Mouse (Mus musculus): ENCODE data around the gene Grik2. TPM values are rescaled to one million over a fixed set of nuclear protein-coding genes. Genes with fewer than 3 reads are reported as not detected.
A peak's percentile ranks its signal among the peaks of the same experiment; 100 is the strongest.

Grik2 gene
- polyA plus RNA-seq, 1 experiment from 2014 or later = 3.8 TPM

DNA sequence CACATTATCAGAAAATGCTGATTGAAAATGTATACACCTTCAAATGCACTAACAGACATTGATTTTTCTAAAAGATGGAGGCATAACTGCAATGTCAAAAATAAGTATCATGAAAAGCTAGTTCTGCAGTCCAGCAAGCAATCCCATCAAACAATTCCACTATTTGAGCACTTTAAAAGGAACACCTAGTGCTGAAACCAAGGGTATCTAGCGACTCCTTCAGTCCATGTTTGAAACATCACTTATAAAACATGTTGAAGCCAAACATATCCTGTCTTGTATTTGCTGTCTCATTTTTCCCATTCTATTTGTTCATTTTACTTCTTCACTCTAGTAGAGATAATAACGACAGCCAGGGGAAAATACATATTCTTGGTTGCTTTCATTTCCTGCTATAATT, 3.7 kb downstream of the Grik2 start:
- Histone ChIP-seq H3K4me1 (ENCODE audit: insufficient read depth, low read length) (peaks cover 12% of the 10 kb centered on the region; the same call in 1 of the 2 replicates), H3K4me3 (ENCODE audit: low read length) (no peak overlapping the region), H3K9ac (replicated peaks; ENCODE audit: low read length) (no peak overlapping the region), H3K27me3 (ENCODE audit: insufficient read depth, low read length) (peaks cover 24% of the 10 kb centered on the region), H3K4me2 (replicated peaks; ENCODE audit: low read depth, low read length) (no peak overlapping the region), H3K27ac (ENCODE audit: low read length) (no peak overlapping the region), H3K36me3 (ENCODE audit: insufficient read depth, low read length) (no peaks in the 10 kb centered on the region), H3K9me3 (ENCODE audit: low read length) (no peaks in the 10 kb centered on the region)
- 6% methylated on average over 2 of the region's 2 CpGs for WGBS
- no peak for ATAC-seq (ENCODE audit: low FRiP score, low TSS enrichment)

DNA sequence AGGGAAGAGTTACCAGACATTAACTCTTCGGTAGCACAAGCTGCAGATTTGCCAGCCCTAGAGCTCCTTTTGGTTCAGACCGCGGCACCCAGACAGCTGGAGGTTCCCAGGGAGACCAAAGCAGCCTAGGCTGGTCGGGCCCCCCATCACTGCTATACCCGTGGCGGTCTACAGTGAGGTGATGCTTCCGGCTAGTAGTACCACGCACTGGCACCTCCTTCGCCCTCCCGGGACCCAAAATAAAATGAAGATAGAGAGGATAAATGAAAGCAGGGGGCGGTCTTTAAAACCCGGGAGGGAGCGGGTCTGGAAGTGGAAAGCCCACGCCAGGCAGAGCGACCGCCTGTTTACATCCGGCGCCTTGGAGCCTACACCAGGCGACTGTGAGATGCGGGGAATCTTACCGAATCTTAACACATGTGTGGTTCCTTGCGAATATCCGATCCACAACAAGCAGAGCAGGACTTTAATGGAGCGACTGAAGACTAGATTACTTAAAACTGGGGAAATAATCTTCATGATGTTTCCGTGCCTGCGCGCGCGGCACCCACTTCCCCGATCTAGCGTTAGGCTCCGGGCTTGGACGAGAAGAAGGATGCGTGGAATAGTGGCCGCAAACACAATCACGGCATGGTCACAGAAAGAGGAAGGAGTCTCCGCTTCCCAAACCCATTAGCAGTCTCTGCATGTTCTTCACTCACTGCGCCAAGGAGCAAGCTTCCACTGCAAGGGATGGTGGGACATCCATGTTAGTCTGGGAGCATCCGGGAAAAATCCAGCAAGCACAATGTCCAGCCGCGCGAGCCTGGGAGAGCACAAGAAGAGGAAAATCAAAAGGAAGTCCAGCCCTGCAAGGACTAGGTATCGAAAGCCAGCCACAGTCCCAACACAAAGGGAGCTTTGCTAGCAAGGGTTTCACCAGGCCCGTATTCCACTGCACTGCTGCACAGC, 5.5 kb downstream of the Grik2 start:
- Histone ChIP-seq H3K4me3 (ENCODE audit: low read length) (peak overlapping the region; percentile 53), H3K27ac (ENCODE audit: low read length) (no peak overlapping the region), H3K27me3 (ENCODE audit: insufficient read depth, low read length) (peaks cover 17% of the 10 kb centered on the region), H3K9ac (replicated peaks; ENCODE audit: low read length) (peak overlapping the region; percentile 31), H3K4me1 (ENCODE audit: insufficient read depth, low read length) (peaks cover 7% of the 10 kb centered on the region; the same call in 1 of the 2 replicates), H3K4me2 (replicated peaks; ENCODE audit: low read depth, low read length) (peak overlapping the region; percentile 81), H3K36me3 (ENCODE audit: insufficient read depth, low read length) (no peaks in the 10 kb centered on the region), H3K9me3 (ENCODE audit: low read length) (no peaks in the 10 kb centered on the region)
- peak; percentile 73; the same call in 1 of the 2 replicates for ATAC-seq (ENCODE audit: low FRiP score, low TSS enrichment)
- 1% methylated on average over 44 of the region's 44 CpGs for WGBS

DNA sequence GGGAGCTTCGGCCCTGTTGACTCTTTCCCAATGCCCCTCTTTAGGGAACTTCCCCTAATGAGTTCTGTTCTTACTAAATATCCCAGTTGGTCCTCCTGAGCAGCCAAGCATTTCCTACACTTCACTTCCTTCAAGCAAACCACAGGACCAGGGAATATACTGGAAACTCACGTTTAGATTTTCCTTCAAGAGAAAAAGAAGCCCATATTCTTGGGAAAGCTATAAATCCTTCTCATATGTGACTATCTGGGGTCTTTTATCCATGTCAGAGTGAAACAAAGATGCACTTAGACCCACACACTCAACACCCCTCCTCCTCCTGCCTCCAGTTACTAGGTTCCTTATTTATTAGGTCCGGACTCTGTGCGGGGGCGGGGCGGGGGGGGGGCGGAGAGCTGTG, 6.5 kb downstream of the Grik2 start:
- Histone ChIP-seq H3K27me3 (ENCODE audit: insufficient read depth, low read length) (peaks cover 12% of the 10 kb centered on the region), H3K9ac (replicated peaks; ENCODE audit: low read length) (no peak overlapping the region)
- no peak for ATAC-seq (ENCODE audit: low FRiP score, low TSS enrichment)

DNA sequence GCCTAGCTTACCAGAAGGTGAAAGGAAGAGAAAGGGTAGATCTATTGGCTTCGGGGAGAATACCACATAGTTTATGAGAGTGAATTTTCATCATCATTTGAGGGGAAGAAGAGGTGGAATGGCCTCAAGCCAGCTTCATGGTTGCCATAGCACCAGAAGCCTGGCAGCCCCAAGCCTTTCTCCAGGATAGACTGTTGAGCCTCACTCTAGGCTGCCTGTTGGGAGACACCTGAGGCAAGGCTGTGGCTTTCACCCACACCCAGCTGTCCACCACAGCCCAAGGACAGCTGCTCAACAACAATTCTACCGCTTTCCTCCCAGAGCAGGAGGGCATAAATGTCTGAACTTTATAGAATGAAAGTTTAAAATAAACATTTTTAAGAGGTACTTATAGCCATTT, 8.1 kb downstream of the Grik2 start:
- Histone ChIP-seq H3K4me2 (replicated peaks; ENCODE audit: low read depth, low read length) (no peak overlapping the region), H3K4me1 (ENCODE audit: insufficient read depth, low read length) (peaks cover 7% of the 10 kb centered on the region; the same call in 1 of the 2 replicates), H3K36me3 (ENCODE audit: insufficient read depth, low read length) (no peaks in the 10 kb centered on the region), H3K27ac (ENCODE audit: low read length) (no peak overlapping the region), H3K4me3 (ENCODE audit: low read length) (no peak overlapping the region), H3K27me3 (ENCODE audit: insufficient read depth, low read length) (peaks cover 6% of the 10 kb centered on the region; the same call in 1 of the 2 replicates), H3K9me3 (ENCODE audit: low read length) (no peaks in the 10 kb centered on the region), H3K9ac (replicated peaks; ENCODE audit: low read length) (no peak overlapping the region)
- WGBS = 63% methylated on average over 2 of the region's 2 CpGs
- ATAC-seq (ENCODE audit: low FRiP score, low TSS enrichment) = no peak

More for the DNA sequence above, 6.5 kb downstream of the Grik2 start:
- H3K27ac ChIP-seq (ENCODE audit: low read length) = no peak overlapping the region
- H3K4me1 ChIP-seq (ENCODE audit: insufficient read depth, low read length) = peaks cover 7% of the 10 kb centered on the region; the same call in 1 of the 2 replicates
- H3K4me3 ChIP-seq (ENCODE audit: low read length) = peak overlapping the region; percentile 53
- no peaks in the 10 kb centered on the region for H3K36me3 ChIP-seq (ENCODE audit: insufficient read depth, low read length)
- peak overlapping the region; percentile 81 for H3K4me2 ChIP-seq (replicated peaks; ENCODE audit: low read depth, low read length)
- under 1% methylated on average over 7 of the region's 7 CpGs for WGBS
- H3K9me3 ChIP-seq (ENCODE audit: low read length) = no peaks in the 10 kb centered on the region

DNA sequence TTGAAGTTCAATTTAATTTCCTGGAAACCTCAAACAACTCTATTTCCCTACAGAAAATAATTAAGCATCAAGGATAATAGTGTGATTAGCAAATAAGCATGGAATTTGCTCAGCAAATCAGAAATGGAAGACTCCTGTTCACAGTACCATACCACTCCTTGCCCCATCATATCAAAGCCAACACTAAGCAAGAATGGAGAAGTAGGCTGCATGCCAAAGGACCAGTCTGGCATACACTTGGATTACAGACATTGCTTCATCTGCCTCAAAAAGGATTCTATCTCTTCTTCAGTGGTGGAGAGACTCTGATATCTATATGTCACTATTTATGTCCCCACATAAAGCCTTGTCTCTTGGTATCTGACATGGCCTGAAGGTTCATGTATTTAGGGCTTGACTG, 19.7 kb downstream of the Grik2 start:
- H3K36me3 ChIP-seq (ENCODE audit: insufficient read depth, low read length) = no peaks in the 10 kb centered on the region
- no peak for ATAC-seq (ENCODE audit: low FRiP score, low TSS enrichment)

DNA sequence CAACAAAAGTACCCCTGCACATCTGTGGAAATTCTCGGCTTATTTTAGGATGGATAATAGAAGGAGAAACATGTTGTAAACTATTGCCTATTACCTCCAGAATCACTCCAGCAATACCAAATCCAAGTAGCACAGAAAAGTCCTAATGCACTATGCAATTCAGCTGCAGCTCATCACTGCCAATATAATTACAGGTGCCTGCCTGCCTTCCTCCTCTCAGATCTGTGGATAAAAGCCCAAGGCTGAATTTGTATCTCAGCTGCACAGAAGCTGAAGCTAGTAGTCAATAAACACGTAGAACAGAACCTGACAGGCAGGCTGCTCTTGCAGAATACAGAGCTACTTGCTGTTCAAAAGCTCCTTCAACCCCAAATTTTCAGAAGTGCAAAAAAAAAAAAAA, 21.0 kb downstream of the Grik2 start:
- Histone ChIP-seq H3K27ac (ENCODE audit: low read length) (no peak overlapping the region), H3K4me3 (ENCODE audit: low read length) (no peak overlapping the region), H3K4me1 (ENCODE audit: insufficient read depth, low read length) (no peaks in the 10 kb centered on the region), H3K36me3 (ENCODE audit: insufficient read depth, low read length) (no peaks in the 10 kb centered on the region), H3K9ac (replicated peaks; ENCODE audit: low read length) (no peak overlapping the region), H3K27me3 (ENCODE audit: insufficient read depth, low read length) (no peaks in the 10 kb centered on the region), H3K9me3 (ENCODE audit: low read length) (no peaks in the 10 kb centered on the region), H3K4me2 (replicated peaks; ENCODE audit: low read depth, low read length) (no peak overlapping the region)
- 63% methylated on average over 2 of the region's 2 CpGs for WGBS
- ATAC-seq (ENCODE audit: low FRiP score, low TSS enrichment) = no peak

More for the DNA sequence above, 19.7 kb downstream of the Grik2 start:
- no peak overlapping the region for H3K4me3 ChIP-seq (ENCODE audit: low read length)
- H3K9me3 ChIP-seq (ENCODE audit: low read length) = no peaks in the 10 kb centered on the region
- H3K27me3 ChIP-seq (ENCODE audit: insufficient read depth, low read length) = no peaks in the 10 kb centered on the region
- H3K27ac ChIP-seq (ENCODE audit: low read length) = no peak overlapping the region
- no peaks in the 10 kb centered on the region for H3K4me1 ChIP-seq (ENCODE audit: insufficient read depth, low read length)
- no peak overlapping the region for H3K9ac ChIP-seq (replicated peaks; ENCODE audit: low read length)
- no peak overlapping the region for H3K4me2 ChIP-seq (replicated peaks; ENCODE audit: low read depth, low read length)

DNA sequence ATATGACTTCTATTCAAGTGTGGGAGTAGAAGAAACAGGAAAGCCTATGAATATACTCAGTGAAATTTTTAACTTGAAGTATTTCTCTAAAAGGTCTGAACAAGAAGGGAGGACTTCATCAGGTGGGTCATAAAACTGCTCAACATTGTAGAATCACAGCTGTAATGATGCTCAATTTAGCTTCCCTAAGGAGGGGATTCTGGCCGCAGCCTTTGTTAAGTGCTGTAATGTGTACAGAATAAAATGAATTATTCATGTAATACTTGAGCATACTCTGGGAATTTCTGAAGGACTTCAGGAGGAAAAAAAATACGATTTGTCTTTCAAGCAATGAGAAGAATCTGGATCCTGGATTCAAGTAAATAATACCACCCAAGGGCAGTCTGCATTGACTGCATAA, 26.0 kb downstream of the Grik2 start:
- no peak overlapping the region for H3K9ac ChIP-seq (replicated peaks; ENCODE audit: low read length)
- H3K9me3 ChIP-seq (ENCODE audit: low read length) = no peaks in the 10 kb centered on the region
- no peak overlapping the region for H3K4me3 ChIP-seq (ENCODE audit: low read length)
- no peak overlapping the region for H3K27ac ChIP-seq (ENCODE audit: low read length)
- no peaks in the 10 kb centered on the region for H3K27me3 ChIP-seq (ENCODE audit: insufficient read depth, low read length)
- ATAC-seq (ENCODE audit: low FRiP score, low TSS enrichment) = no peak
- no peaks in the 10 kb centered on the region for H3K36me3 ChIP-seq (ENCODE audit: insufficient read depth, low read length)
- no peaks in the 10 kb centered on the region for H3K4me1 ChIP-seq (ENCODE audit: insufficient read depth, low read length)
- H3K4me2 ChIP-seq (replicated peaks; ENCODE audit: low read depth, low read length) = no peak overlapping the region
- 71% methylated on average over 2 of the region's 2 CpGs for WGBS

DNA sequence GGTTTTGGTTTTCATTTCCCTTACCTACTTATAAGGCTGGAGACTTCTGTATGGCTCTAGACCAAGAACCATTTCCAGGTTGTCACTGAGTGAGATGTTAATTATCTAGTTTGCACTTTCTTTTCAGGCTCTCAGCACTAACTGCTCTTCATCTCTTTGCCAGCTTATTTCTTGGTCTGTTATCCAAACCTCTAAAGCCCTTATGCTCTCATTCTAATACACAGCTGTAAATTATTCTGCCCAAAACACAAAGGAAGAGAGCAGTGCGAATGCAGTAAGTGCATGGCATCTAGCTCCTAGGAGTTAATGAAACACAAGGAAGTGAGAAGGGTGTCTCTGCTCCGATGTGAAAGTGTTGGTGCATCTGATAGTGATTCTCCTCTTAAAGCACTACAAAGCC, 36.8 kb downstream of the Grik2 start:
- no peak for ATAC-seq (ENCODE audit: low FRiP score, low TSS enrichment)
- WGBS = 81% methylated on average over 2 of the region's 2 CpGs
- no peak overlapping the region for H3K9ac ChIP-seq (replicated peaks; ENCODE audit: low read length)
- H3K27ac ChIP-seq (ENCODE audit: low read length) = no peak overlapping the region
- no peaks in the 10 kb centered on the region for H3K4me1 ChIP-seq (ENCODE audit: insufficient read depth, low read length)
- no peaks in the 10 kb centered on the region for H3K36me3 ChIP-seq (ENCODE audit: insufficient read depth, low read length)
- H3K4me3 ChIP-seq (ENCODE audit: low read length) = no peak overlapping the region
- H3K9me3 ChIP-seq (ENCODE audit: low read length) = no peaks in the 10 kb centered on the region
- H3K27me3 ChIP-seq (ENCODE audit: insufficient read depth, low read length) = no peaks in the 10 kb centered on the region
- H3K4me2 ChIP-seq (replicated peaks; ENCODE audit: low read depth, low read length) = no peak overlapping the region

DNA sequence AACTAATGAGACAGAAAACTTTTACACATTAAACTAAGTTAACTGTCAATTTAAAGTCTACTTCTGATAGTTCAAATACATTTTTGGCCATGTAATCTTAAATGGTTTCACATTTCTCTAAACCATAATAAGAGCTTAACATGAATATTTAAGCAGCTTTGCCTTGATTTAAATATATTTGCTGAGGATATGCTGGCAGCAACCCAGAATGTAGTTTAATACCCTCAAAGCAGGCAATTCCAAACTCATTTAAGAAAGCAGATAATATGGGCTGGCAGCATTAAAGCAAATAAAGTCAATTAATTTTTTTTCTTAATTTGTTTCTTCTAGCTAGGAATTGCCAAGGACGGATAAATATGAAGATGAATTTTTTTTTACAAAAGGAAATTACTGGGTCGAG, 56.7 kb downstream of the Grik2 start:
- no peaks in the 10 kb centered on the region for H3K9me3 ChIP-seq (ENCODE audit: low read length)
- 84% methylated on average over 2 of the region's 2 CpGs for WGBS
- H3K27me3 ChIP-seq (ENCODE audit: insufficient read depth, low read length) = no peaks in the 10 kb centered on the region

DNA sequence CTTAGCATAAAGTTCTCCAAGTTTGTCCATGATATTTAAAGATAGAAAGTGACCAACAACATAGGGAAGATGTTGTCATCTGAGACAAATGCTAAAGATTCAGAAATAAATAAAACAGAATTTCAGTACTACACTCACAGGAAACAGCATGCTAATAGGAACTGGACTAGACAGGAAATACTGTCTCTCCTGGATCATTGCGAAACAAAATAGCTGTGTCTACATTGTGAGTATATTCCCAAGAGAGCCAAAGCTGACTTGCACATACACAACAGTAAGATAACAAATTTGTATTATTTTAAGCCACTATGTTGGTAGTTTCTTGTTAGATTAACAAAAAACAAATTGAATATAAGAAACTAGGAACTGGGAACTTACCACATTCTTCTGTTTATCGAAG, 64.9 kb downstream of the Grik2 start:
- no peak overlapping the region for H3K4me2 ChIP-seq (replicated peaks; ENCODE audit: low read depth, low read length)
- H3K27me3 ChIP-seq (ENCODE audit: insufficient read depth, low read length) = no peaks in the 10 kb centered on the region
- 79% methylated on average over 2 of the region's 2 CpGs for WGBS
- H3K36me3 ChIP-seq (ENCODE audit: insufficient read depth, low read length) = no peaks in the 10 kb centered on the region
- no peaks in the 10 kb centered on the region for H3K4me1 ChIP-seq (ENCODE audit: insufficient read depth, low read length)
- no peak overlapping the region for H3K27ac ChIP-seq (ENCODE audit: low read length)
- no peak overlapping the region for H3K4me3 ChIP-seq (ENCODE audit: low read length)
- ATAC-seq (ENCODE audit: low FRiP score, low TSS enrichment) = no peak
- H3K9ac ChIP-seq (replicated peaks; ENCODE audit: low read length) = no peak overlapping the region
- no peaks in the 10 kb centered on the region for H3K9me3 ChIP-seq (ENCODE audit: low read length)

More for the DNA sequence above, 56.7 kb downstream of the Grik2 start:
- Histone ChIP-seq H3K4me2 (replicated peaks; ENCODE audit: low read depth, low read length) (no peak overlapping the region), H3K9ac (replicated peaks; ENCODE audit: low read length) (no peak overlapping the region), H3K27ac (ENCODE audit: low read length) (no peak overlapping the region), H3K4me3 (ENCODE audit: low read length) (no peak overlapping the region), H3K36me3 (ENCODE audit: insufficient read depth, low read length) (no peaks in the 10 kb centered on the region), H3K4me1 (ENCODE audit: insufficient read depth, low read length) (no peaks in the 10 kb centered on the region)
- no peak for ATAC-seq (ENCODE audit: low FRiP score, low TSS enrichment)

Measured in kidney, embryonic 16.5 days (tissue).